9 mouse cellular contexts compared by ENCODE assay signal in the genomic region with DNA sequence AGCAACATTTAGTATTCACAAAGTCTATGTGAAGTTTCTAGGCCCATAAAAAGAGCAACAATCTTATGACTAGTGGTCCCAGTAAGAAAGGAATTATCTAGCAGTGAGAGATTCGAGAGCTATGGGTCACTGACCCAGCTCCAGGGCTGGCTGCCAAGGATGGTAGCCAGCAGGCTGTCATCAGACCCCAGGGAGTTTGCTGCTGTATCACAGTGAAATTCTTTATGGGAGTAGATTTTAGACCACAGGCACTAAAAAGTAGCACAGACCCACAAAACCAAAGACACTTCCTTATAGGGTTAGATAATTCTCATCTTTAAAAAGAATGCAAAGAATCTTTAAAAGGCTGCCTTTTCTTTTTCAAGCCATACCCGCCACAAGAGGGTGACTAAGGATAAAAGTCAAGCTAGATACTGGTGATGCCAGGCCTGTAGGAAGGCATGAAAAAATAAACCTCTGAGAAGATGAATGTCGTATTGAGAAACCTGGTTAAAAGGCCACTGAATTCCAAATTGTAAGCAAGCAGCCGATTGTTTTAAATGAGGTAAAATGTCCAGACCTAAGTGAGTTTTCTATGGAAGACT. TPM values are rescaled to one million over a fixed set of nuclear protein-coding genes. Genes with fewer than 3 reads are reported as not detected.
A peak's percentile ranks its signal among the peaks of the same experiment; 100 is the strongest.
DNase-seq lines count a peak whose midpoint lies in the region; ATAC-seq and TF ChIP-seq lines count a peak whose summit lies in the region.
"Had no signal": no experiment of that assay in that cellular context is flagged by ENCODE, and none has a peak within 500 bp of the region (broad histone marks: within the 10 kb centered on the region; RNA-seq: fewer than 3 reads in every experiment).

No protein-coding gene starts in this region.

- intact Hi-C loops in heart, postnatal 36 days (cut with DNase I): loop anchor here (1.0 to 10.0 kb wide), 2 partner anchors 78 to 360 kb away; no protein-coding TSS in a partner anchor

- H3K4me2 ChIP-seq in CH12.LX (ENCODE audit: insufficient read depth, low read depth, poor library complexity, severe bottlenecking): no peak overlapping the region
- H3K4me2 ChIP-seq in kidney, postnatal 0 days (ENCODE audit: low read length): no peak overlapping the region

- 45% methylated on average over 4 of the region's 4 CpGs for WGBS in kidney, postnatal 0 days

- H3K4me3 ChIP-seq in CH12.LX (replicated peaks in 1 of 3; ENCODE audit: low read depth in 2 of 3, low read length in 2 of 3, poor library complexity in 1 of 3): no peak overlapping the region
- no peak overlapping the region for H3K4me3 ChIP-seq in kidney, postnatal 0 days (replicated peaks; ENCODE audit: low read depth, low read length)

- H3K9me3 ChIP-seq in CH12.LX (replicated peaks; ENCODE audit: low read length): no peaks in the 10 kb centered on the region
- no peaks in the 10 kb centered on the region for H3K9me3 ChIP-seq in kidney, postnatal 0 days (replicated peaks; ENCODE audit: low read length)

- no peaks in the 10 kb centered on the region for H3K27me3 ChIP-seq in CH12.LX (replicated peaks)
- H3K27me3 ChIP-seq in kidney, postnatal 0 days (ENCODE audit: insufficient read depth, low read length): no peaks in the 10 kb centered on the region

- TF ChIP-seq POLR2A in CH12.LX (IDR thresholded peaks at IDR 0.05; ENCODE audit: low read depth, low read length): no peak

- no peak for ATAC-seq in kidney, postnatal 0 days (replicated peaks; ENCODE audit: low FRiP score, low read depth)
- no peak for ATAC-seq in megakaryocyte, adult 5-6 weeks (ENCODE audit: poor library complexity, severe bottlenecking)

- H3K4me1 ChIP-seq in CH12.LX (ENCODE audit: control insufficient read depth in 1 of 2, insufficient read depth in 2 of 2): no peaks in the 10 kb centered on the region
- no peaks in the 10 kb centered on the region for H3K4me1 ChIP-seq in kidney, postnatal 0 days (replicated peaks; ENCODE audit: insufficient read depth, low read length)

- H3K27ac ChIP-seq in CH12.LX (ENCODE audit: insufficient read depth, low read depth): no peak overlapping the region
- H3K27ac ChIP-seq in kidney, postnatal 0 days: no peak overlapping the region

- DNase-seq in heart, postnatal 36 days: peak; percentile 39 to 40
- no peak for DNase-seq in heart, adult 9 months (ENCODE audit: low spot score in 2 of 2)
- DNase-seq in 3T3-L1 (ENCODE audit: low read depth, low spot score) (peak; percentile 72), CH12.LX (ENCODE audit: extremely low read depth) (no peak)
- DNase-seq in kidney, postnatal 0 days (ENCODE audit: low spot score): peak; percentile 62
- DNase-seq in urinary bladder, adult 2 months (ENCODE audit: low spot score): no peak
- DNase-seq: right cerebral cortex, postnatal 25 days; thymus, postnatal 4 days had no signal

- H3K36me3 ChIP-seq in CH12.LX (replicated peaks in 1 of 2; ENCODE audit: control insufficient read depth in 1 of 2, insufficient read depth in 1 of 2, low read length in 1 of 2): no peaks in the 10 kb centered on the region
- no peaks in the 10 kb centered on the region for H3K36me3 ChIP-seq in kidney, postnatal 0 days (ENCODE audit: insufficient read depth, low read length)

- no peaks in the 10 kb centered on the region for H3K79me2 ChIP-seq in CH12.LX (replicated peaks; ENCODE audit: control insufficient read depth, extremely low read depth, insufficient read depth, poor library complexity, severe bottlenecking)

- peak; percentile 61 for TF ChIP-seq RAD21 in CH12.LX (IDR thresholded peaks at IDR 0.05; ENCODE audit: low read depth, low read length)

- H3K9ac ChIP-seq in CH12.LX (ENCODE audit: insufficient read depth, low read depth): no peak overlapping the region
- no peak overlapping the region for H3K9ac ChIP-seq in kidney, postnatal 0 days (ENCODE audit: low read depth, low read length)

- in situ Hi-C loops in CH12.LX (cut with MboI; ENCODE audit: low pct_ligation_motif_present, low pct_unique_long_range_greater_than_20kb, low sequenced_read_pairs): no loop called here

- TF ChIP-seq CTCF in CH12.LX (conservative IDR thresholded peaks at IDR 0.05 in 1 of 2, IDR thresholded peaks at IDR 0.05 in 1 of 2; ENCODE audit: low read depth in 2 of 2, low read length in 2 of 2): peak in 1 of 2 experiments; percentile 55; a peak in 2 of 4 replicates
- TF ChIP-seq CTCF in kidney, postnatal 0 days (IDR thresholded peaks at IDR 0.05; ENCODE audit: low read depth): peak; percentile 46

- dilution Hi-C loops in CH12.LX (cut with MboI; ENCODE audit: extremely low pct_ligation_motif_present, extremely low pct_unique_long_range_greater_than_20kb, low sequenced_read_pairs): no loop called here

- no peak for TF ChIP-seq EP300 in CH12.LX (IDR thresholded peaks at IDR 0.05; ENCODE audit: low read length)

TF ChIP-seq in CH12.LX, 34 proteins besides CTCF, POLR2A, EP300 and RAD21:
- TF ChIP-seq SMC3 (IDR thresholded peaks at IDR 0.05; ENCODE audit: low read depth, low read length): peak; percentile 54
- no peak for TF ChIP-seq MYC (IDR thresholded peaks at IDR 0.05; ENCODE audit: low read depth, low read length)
- TF ChIP-seq ZKSCAN1 (IDR thresholded peaks at IDR 0.05; ENCODE audit: borderline replicate concordance, low read depth, low read length): no peak
- TF ChIP-seq ZC3H11A (IDR thresholded peaks at IDR 0.05; ENCODE audit: low read depth, low read length): peak; percentile 29; the same call in 1 of the 2 replicates

RNA-seq across cellular contexts. Expression of a gene that starts 8.1 kb away (rescaled TPM):
- total RNA-seq in heart, postnatal 36 days (2021): 10 to 100 TPM; 29.9 to 32.5 TPM
- total RNA-seq in CH12.LX (2012; rRNA removed) (72.3 and 76.5 TPM in 2 replicates), CH12.LX (2014; rRNA removed) (66.5 and 78.5 TPM in 2 replicates)
- polyA plus RNA-seq in CH12.LX (2012; ENCODE audit: insufficient read length, low read depth): 138 and 159 TPM in 2 replicates
- 140 and 154 TPM in 2 replicates for polyA plus RNA-seq in kidney, postnatal 0 days (2015; fragmentation: Nextera tagmentation; extraction: Ambion mirVana)
- polyA plus RNA-seq in urinary bladder, adult 2 months (2012; rRNA removed): 27.9 and 30.9 TPM in 2 replicates
- 70.4 and 82.5 TPM in 2 replicates for total RNA-seq in megakaryocyte, adult 5-6 weeks (2015)
- total RNA-seq in megakaryocyte, adult 5-6 weeks (2017): 83.3 and 87.4 TPM in 2 replicates

RNA-seq across cellular contexts. Expression of a gene that starts 40.3 kb away (rescaled TPM):
- under 1 TPM in 1 of 2 experiments, not detected in 1; 0.08 TPM for total RNA-seq in heart, postnatal 36 days (2021)
- total RNA-seq in CH12.LX (2012; rRNA removed): not detected in 2 replicates
- total RNA-seq in CH12.LX (2014; rRNA removed): not detected in 2 replicates
- not detected in 2 replicates for polyA plus RNA-seq in CH12.LX (2012; ENCODE audit: insufficient read length, low read depth)
- polyA plus RNA-seq in kidney, postnatal 0 days (2015; fragmentation: Nextera tagmentation; extraction: Ambion mirVana): 1.8 and 2.2 TPM in 2 replicates
- polyA plus RNA-seq in urinary bladder, adult 2 months (2012; rRNA removed): 2.1 and 2.3 TPM in 2 replicates
- not detected in 2 replicates for total RNA-seq in megakaryocyte, adult 5-6 weeks (2015)
- total RNA-seq in megakaryocyte, adult 5-6 weeks (2017): not detected in 2 replicates

Comparison
In these comparisons a context has a peak if more than half of its experiments do, and no peak if none do; other contexts are left out.
1. DNase-seq: peak in heart, postnatal 36 days (2 of 2), 3T3-L1 (single experiment) and kidney, postnatal 0 days (single experiment); none in heart, adult 9 months (0 of 2), CH12.LX (single experiment) and urinary bladder, adult 2 months (single experiment).